Mouse (Mus musculus) liver, postnatal 0 days (tissue): ENCODE results near the gene Ucp2.

ENCODE experiments used
- CTCF ChIP-seq: sonication (generic); IDR thresholded peaks from 2 replicates; pipeline ENCODE4 v1.5.1; 2016; ENCODE audit warnings: antibody characterized with exemption, low read depth
- EP300 ChIP-seq: IDR thresholded peaks from 2 replicates; pipeline ENCODE4 v1.6.1; 2016; ENCODE audit warnings: antibody characterized with exemption, low read depth, mild to moderate bottlenecking

- TF ChIP-seq CTCF: no peak
- no peak for TF ChIP-seq EP300
These were observed 28.9 kb upstream of the Ucp2 start for GRCm38 (mm10) chr7:100464248-100464647.
